Mouse (Mus musculus) left cerebral cortex, adult 9 months (tissue): Measurements from ENCODE around the gene Mug1.
"Not testable (repeated sequence)": the region's sequence is repeated elsewhere in the genome, so short reads cannot be mapped to it uniquely, and the experiment has no call there.

Experiments used
- DNase-seq, 2 experiments: peaks; one replicate each; pipeline ENCODE4 v3.0.0; 2022; ENCODE audit warnings: low spot score in 2 of 2

The Mug1 gene

GRCm38 (mm10) chr6:121838271-121838670, at the start of gene Mug1:
Gene Mug1, plus strand, starts transcription at chr6:121838541.
- not testable (repeated sequence) for DNase-seq

- DNase-seq = no peak
Observed at GRCm38 (mm10) chr6:121828034-121828433, 10.3 kb upstream of the Mug1 start.

- no peak for DNase-seq
Observed at GRCm38 (mm10) chr6:121836361-121836760, 2.0 kb upstream of the Mug1 start.

GRCm38 (mm10) chr6:121848378-121848777, 10.0 kb downstream of the Mug1 start:
- no peak for DNase-seq
